Mouse (Mus musculus) urinary bladder, adult 18-20 months (tissue): Measurements from ENCODE around the gene Pycard.
A peak's percentile ranks its signal among the peaks of the same experiment; 100 is the strongest.
"Not testable (repeated sequence)": the region's sequence is repeated elsewhere in the genome, so short reads cannot be mapped to it uniquely, and the experiment has no call there.

Experiments
- DNase-seq, 2 experiments: peaks; one replicate each; pipeline ENCODE4 v3.0.0; 2022; ENCODE audit warnings: low spot score in 2 of 2, mixed read lengths in 2 of 2

The Pycard gene

DNA sequence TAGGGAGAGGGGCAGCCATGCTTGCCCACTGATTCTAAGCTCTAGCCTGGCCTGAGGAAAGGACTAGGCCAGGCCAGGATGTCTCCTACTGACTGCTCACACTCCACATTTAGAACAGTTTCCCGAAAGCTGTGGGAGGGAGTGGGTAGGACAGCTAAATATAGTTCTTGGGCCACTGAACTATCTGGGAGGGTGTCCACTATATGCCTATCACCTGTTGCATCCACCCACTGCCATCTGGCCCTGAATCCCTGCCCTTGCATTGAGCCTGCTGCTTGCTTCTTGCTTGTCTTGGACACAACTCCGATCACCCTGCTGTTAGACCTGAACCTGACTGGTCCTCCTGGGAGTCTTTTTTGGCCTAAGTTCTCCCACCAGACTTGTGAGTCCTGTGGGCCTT is 10.0 kb upstream of the Pycard start, which contains the start of gene Trim72:
Gene Trim72, plus strand, starts transcription at position 262 of the 400 bp plus-strand sequence.
- no peak for DNase-seq

DNA sequence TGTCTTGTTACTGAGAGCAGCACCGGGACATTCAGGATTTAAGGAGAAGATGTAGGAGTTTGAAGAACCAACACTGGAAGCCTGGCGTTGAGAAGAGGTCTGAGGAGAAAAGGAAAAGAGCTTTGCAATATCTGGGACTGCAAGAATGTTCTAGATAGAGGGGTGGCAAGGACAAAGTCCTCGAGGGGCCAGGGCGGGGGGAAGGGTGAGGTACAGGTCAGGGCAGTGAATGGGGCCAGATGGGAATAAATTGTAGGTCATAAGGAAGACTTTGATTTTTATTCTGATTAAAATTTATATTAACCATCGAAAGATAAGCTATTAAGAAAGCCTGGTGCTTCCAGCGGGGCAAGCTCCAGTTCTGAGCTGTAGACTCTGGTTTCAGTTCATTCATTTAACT is 9.4 kb upstream of the Pycard start:
- DNase-seq = no peak

DNA sequence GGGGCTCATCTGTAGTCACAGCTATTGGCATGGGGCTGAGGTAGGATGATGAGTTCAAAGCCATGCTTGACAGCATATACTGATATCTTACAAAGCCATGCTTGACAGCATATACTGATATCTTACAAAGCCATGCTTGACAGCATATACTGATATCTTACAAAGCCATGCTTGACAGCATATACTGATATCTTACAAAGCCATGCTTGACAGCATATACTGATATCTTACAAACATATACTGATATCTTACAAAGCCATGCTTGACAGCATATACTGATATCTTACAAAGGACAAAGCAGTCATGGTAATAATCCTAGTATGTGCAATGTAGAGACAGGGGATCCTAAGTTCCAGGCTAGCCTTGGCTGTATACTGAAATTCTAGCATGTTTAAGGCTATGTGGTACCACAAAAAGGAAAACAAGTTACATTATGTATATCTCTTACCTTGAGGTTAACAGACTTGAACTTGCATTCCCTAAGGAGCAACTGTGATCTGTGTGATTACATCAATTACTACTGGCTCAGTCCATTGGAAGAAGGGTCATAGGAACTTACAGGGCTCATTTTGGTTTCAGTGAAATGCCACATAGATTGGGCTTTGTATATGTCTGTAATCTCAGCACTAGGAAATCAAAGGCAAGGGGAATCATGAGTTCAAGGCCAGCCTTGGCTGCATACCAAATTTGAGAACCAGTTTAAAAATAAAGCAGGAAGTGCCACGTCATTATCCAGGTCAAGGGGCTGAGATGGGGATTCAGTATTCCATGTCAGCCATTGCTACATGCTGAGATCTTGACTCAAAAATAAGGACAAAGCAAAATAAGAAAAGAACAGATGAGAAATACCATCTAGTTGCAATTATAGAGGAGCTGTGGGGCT is 6.6 kb upstream of the Pycard start:
- DNase-seq = no peak

DNA sequence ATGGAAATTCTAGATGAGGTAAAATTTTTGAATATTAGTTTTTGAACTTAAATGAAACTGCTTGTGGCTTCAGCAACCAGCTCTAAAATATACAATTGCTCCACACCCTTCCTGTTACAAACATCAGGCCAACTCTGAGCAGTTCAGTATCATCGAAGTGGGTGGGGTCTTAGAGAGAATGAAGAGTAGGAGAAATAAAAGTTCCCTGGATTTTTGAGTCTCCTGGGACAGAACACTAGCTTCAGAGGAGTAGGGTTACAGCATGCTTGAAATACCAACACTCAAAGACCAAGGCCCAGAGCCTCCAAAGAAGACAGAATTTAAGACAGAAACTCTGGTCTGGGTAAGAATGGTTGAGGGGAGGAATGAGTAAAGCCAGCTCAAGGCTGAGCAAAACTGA is 5.8 kb upstream of the Pycard start:
- DNase-seq = no peak

DNA sequence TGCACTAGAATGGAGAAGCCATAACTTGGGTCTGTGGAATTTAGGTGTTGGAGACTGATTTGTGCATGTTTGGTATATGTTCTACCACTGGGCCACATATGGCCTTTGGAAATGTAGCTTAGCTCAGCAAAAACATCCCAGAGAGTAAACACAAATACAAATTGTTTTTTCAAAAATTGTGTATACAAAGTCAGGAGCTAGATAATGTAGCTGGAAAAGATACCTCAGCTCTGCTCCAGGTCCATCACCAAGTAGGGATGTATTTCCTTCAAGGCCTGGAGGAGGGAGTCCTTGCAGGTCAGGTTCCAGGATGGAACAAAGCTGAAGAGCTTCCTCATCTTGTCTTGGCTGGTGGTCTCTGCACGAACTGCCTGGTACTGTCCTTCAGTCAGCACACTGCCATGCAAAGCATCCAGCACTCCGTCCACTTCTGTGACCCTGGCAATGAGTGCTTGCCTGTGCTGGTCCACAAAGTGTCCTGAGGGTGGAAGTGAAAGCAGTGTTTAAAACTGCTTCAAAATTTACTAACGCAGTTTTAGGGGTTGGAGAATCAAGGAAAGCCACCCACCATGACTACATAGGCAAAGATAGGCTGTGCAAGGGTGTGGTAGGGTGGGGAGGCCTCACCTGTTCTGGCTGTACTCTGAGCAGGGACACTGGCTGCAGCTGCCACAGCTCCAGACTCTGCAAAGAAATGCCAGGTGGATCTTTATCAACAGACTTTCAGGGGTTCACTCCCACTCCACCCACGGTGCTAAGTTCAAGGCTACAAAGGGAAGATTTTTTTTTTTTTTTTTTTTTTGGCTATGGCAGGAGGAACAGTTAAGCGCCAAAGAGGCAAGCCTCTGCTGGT is 953 bp downstream of the Pycard start:
- no peak for DNase-seq

DNA sequence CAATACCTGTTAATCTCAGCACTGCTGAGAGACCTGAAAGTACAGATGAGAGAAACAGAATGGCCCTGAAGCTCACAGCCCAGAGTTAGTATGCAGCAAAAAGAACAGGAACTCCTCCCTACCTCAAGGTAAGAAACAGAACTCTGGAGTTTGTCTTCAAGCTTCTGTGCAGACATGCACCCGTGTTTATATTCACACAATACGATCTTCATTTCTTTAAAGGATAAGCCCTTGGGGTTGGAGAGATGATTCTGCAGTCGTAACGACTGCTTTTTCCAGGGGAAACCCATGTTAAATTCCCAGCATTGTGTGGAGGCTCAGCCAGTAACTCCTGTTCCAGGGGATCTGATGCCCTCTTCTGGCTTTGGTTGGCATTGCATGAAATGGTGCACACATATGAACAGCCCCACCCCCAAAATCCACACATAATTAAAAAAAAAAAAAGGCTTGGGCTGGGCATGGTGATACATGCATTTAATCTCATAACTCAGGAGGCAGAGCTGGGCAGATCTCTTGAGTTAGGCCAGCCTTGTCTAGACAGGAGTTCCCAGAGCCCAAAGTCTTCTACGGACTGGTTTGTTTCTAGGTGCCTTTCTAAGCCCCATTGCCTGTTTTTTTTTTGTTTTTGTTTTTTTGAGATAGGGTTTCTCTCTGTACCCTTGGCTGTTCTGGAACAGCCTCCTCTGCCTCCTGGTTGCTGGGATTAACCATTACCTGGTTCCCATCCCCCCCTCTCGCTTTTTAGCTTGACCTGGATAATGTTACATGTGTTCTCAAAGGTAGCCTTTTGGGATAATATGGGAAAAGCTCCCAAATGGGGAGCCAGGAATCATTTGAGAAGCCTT is 1.8 kb downstream of the Pycard start:
- DNase-seq = peak; percentile 42 to 61

DNA sequence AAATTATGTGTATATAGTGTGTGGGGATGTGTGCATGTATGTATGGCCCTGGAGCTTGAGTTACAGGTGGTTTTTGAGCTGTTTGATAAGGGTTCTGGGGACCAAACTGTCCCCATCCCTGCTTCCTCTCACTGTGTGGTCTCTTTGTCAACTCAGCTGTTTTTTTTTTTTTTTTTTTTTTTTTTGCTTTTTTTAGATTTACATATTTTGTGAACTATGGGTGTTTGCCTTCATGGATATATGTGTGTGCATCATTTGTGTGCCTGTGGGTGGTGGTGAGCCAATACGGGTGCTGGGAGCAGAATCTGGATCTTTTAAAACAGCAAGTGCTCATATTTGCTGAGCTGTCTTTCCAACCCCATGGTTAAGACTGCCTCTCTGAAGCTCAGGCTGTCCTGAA is 4.8 kb downstream of the Pycard start:
- no peak for DNase-seq

DNA sequence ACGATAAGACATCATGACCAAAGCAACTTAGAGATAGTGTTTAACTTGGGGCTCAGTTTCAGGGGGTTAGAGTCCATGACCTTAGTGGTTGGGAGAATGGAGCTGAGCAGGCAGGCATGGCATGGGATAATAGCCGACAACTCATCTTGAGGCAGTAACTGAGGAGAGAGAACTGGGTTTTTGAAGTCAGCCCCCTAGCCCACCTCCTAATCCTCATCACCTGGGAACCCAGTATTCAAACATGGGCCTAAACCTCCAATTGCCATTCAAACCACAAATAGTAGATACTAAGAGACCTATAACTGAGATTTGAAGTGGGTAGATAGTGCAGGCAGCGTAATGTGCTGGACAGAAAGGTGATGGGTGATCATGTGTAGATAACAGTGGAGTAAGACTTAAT is 13.1 kb downstream of the Pycard start:
- DNase-seq = no peak

DNA sequence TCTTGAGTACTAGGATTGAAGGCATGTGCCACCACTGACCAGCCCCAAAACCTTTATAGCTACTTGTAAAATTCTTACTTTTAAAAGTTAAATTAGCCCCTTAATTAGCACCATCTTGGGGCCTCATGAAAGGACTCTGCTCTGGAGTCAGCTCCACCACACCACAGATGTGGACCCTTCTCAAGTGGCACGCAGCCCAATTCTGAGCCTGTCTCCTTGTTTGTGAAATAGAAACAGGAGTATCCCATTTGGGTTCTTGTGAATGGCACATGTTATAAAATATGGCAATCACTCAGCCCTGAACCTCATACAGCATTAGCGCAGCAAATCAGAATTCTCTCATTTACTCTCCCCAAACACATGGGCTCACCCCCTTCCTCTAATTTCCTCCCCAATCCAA is 14.8 kb downstream of the Pycard start:
- no peak for DNase-seq

DNA sequence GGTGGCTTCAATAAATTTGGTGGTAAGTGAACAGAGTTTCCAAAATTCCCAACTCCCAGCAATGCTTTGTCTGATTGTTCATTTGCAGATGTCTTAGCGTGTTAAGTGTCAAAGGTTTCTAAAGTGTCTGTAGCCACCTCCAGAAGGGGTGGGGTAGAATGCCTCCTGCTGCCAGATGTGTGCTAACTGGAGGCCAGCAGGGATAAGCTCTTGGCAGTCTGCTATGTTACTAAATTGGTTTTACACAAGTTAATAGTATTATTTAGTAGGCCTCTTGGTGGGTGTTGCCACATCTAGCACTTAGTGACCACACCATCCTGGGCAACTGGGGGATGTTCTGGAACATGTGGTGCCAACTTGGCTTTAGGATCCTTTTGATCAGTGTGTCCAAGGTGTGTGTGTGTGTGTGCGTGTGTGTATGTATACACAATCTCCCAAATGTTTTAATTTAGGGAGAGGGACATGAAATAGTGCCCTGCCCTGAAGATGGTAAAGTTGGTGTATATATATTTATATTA is 19.2 kb downstream of the Pycard start:
- DNase-seq = no peak

DNA sequence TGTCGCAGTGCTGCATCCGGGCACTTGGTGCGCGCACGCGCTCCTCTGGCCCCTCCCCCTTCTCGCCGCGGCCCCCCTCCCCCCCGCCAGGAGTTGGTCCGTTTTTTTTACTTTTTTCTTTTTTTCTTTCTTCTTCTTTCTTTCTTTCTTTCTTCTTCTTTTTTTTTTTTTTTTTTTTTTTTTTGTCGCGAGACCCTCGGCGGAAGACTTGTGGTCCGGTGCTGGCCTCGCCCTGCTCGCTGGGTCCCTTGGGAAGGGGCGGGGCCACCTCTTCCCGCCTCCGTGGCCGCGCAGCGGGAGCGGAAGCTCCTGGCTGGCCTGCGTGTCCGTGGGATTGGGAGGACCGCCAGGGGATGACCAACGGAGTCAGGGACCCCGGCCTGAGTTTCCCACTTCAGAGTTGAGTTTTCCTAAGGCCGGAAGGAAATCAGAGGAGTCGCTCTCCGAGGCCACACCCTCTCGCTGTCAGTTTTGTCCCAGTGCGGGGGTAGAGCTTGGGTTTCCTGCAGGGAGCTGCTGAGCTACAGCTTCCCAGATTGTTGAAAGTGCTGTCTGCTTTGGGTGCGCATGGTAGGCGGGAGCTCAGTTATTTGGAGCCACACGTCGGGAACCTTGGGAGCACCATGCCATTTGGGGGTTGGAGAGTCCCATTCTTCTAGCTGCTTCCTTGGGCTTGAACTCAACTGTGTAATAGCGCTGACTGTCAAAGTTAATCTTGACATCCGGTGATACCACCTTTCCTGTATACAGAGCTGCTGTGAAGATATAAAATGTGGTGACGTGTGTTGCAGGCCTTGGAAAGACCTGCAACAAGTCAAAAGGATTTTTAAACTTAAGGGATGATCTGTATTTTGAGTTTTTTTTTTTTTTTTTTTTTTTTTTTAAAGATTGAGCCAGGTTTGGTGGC is 25.5 kb downstream of the Pycard start:
- DNase-seq = peak; percentile 59 to 61

DNA sequence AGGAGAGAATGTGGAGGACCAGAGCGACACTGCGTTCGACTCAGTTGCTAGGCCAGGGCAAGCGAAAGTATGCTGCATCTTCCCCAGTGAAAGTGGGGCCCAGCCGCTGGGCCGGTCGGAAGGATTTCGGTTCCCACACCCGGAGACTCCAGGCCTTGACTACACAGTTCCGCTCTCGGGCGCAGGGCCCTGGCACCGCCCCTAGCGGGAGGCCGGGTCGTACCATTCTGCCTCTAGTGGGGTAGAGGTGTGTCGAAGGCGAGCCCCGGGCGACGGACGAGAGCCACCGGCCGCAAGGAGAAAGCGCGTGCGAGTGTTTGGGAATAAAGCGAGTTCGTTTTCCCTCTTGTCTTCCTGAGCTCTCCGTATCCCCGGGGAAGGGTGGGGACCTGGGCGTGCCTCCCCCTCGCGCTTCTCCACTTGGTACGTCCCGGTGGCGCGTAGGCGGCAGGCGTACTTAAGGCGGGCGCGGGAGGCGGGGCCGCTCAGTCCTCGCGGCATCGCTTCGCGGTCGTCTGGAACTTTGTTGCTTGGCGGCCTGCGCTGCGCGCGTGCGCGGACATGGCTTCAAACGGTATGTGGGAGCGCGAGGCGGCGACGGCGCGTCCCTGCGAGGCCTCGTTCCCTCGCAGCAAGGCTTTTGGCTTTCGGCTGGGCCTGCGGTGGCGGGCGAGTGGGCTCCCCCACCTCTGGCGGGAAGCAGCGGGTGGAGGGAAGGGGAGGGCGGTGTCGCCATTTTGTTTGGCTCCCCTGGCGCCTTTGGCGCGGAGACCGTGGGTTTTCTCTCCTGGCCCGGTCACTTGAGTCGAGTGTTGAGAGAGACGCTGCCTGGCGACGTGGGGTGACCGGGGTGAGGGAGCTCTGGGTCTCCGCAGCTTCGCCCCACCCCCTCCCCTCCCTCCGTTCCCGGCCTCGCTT is 26.4 kb downstream of the Pycard start, which contains the start of gene Fus:
Gene Fus, plus strand, starts transcription at position 454 of the 918 bp plus-strand sequence.
- peak; percentile 90 to 96 for DNase-seq

DNA sequence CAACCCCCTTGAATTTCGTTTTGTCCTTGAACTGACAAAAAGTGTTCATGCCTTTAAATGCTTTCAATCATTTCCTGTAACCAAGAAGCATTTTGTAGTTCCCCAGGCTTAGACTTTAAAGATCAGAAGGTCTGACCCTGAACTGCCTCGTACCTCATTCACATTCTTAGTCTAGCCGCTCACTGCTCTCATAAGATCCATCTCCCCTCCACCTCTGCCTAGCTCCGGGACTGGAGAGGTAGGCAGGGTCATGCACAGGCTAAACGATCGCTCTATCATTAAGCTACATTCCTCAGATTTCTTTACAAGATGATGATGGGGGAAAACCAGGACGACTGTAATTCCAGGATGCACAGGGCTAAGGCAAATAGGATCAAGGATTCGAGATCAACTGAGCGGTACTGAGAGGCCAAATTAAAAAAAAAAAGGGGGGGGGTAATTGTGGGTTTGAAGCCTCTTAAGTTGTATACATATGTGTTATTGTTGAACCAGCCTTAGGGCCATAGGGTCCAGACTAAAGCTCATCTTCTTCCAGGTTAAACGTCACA is 27.2 kb downstream of the Pycard start:
- DNase-seq = no peak

DNA sequence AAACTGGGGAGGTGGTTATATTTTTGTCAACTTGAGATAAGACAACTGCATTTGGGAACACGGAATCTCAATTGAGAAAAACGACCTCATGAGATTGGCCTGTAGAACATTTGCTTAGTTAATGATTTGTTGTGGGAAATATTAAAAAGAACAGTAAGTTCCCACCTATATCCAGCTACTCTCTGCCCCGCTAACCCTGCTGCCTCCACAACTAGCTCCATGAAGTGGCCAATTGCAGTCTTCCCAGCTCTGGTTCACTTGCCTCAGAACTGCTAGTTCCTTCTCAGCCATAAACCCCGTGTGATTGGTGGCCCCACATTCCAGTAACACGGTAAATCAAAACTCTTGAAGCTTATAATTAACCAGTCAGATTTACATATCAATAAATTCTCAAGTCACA is 34.3 kb downstream of the Pycard start:
- DNase-seq = no peak

DNA sequence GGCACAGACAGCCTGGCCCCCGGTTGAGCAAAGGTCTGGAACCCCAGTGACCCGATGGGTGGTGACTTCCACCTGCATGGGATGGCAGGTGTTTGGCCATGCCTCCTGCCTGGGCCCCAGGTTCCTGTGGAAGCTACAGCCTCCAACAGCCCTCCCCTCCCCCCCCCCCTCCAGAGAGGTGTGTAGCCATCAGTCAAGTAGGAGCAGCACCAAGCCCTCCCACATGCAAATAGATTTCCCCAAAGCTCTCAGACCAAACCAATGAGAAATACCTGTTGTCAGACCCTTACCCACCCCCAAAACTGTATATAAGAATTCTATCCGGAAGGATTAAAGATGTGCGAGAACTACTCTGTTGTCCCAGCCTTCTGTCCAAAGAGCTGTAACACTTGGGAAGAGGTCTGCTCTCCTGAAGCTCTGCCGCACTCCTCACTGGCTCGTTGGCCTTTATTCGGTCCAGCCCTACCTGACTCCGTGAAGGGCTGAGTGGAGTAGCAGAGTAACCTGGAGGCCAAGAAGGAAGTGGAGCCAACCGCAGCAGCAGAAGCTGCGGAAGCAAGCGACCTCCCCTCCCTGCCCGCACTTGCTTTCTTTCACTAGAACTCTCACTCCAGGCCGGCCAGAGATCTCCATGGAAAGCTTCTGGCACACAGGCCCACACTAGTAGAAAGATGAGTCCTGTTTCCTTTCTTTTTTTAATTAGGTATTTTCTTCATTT is 40.6 kb downstream of the Pycard start:
- no peak for DNase-seq

DNA sequence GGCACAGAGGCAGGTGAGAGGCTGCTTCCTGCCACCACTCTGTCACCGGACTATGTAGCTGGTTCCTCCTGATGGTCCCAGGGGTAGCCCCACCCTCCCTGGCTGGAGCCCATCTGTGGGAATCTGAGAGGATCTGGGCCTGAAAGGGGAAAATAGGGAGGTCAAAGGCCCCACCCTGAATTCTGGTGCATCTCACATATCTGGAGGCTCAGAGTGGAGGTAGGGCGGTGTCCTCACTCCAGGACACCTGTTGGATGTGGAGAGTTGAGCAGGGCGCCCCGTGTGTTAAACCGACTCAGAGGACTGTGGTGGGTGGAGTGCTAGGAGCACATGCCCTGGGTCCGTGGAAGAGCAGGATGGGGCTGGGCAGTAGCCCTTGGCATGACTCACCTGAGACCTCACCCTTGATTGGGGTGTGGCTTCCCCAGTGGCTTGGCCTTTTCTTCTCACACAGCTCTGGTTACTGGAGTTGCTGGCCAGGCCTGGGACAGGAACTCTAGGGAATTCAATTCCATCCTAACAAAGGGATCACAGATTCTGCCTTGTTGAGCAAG is 47.1 kb downstream of the Pycard start, which contains the start of gene Prss36:
Gene Prss36, minus strand, starts transcription at position 256 of the 554 bp plus-strand sequence.
- DNase-seq = no peak

DNA sequence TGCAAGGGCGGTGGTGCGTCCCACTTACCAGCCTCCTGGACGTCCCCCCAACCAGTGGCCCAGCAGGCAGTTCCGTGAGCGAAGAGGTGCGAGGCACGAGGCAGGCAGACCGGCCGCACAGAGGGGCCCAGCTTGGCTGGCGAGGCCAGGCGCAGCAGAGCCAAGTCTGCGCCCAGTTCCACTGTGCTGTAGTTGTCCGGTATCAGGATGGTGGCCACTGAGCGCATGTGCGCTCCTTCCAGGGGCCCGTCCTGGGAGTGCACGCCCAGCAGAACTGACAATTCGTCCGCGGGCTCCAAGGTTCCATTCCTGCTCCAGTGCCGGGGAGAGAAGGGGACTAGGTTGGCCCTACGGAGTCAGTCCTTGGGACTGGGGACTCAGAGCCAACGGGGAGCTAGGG is 49.1 kb downstream of the Pycard start:
- no peak for DNase-seq

DNA sequence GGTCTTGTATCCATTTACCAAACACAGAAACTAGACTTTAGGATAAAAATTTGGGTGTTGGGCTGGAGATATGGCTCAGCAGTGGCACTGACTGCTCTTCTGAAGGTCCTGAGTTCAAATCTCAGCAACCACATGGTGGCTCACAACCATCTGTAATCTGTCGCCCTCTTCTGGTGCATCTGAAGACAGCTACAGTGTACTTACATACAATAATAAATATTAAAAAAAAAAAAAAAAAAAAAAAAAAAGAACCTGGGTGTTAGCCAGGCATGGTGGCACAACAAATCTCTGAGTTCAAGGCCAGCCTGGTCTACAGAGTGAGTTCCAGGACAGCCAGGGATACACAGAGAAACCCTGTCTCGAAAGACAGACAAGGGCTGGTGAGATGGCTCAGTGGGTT is 51.6 kb downstream of the Pycard start:
- DNase-seq = not testable (repeated sequence)
